Mouse (Mus musculus): ENCODE measurements around the gene Gpr155. TPM values are rescaled to one million over a fixed set of nuclear protein-coding genes. Genes with fewer than 3 reads are reported as not detected.

Gpr155 gene
- total RNA-seq, 2 experiments from 2014 or later, result 37.6 to 39.4 TPM

- DNase-seq (ENCODE audit: low spot score in 2 of 2), result no peak
Observed at GRCm38 (mm10) chr2:73389951-73390350, 3.6 kb upstream of the Gpr155 start.

DNA sequence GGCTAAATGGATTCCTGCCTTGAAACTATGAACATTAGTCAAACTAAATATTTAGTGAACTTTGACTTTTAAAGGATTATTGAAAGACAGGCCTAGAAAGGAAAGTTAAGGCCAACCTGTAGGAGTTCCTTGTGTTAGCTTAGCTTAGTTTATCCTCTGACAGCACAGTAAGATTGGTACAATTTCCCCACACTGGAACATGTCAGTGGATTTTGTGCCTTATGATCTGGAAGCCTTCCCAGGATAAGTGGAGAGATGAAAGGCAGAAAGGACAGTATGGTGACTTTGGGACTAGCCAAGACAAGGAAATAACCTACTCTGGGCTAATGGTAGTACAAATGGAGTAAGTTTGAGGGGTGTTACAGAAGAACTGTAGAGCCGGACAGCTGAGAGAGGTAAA lies 1.4 kb upstream of the Gpr155 start:
- DNase-seq (ENCODE audit: low spot score in 2 of 2), result no peak

- no peak for DNase-seq (ENCODE audit: low spot score in 2 of 2)
Observed at GRCm38 (mm10) chr2:73385641-73386355, 574 bp downstream of the Gpr155 start.

DNA sequence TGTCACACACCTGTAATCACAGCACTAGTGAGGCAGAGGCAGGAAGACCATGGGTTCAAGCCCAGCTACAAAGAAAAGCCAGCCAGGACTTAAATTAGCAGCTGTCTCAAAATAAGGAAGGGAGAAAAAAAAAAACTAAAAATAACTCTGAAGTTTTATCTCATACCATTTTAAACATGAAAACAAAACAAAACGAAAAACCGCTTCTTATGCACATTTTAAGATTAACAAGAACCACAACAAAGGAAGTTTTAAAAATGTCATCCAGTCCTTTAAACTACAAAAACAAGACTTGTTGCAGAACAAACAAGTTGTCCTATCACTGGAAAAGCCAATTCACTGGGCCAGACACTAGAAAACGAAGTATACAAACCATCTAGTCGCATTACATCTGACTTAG lies 1.2 kb downstream of the Gpr155 start:
- no peak for DNase-seq (ENCODE audit: low spot score in 2 of 2)

DNA sequence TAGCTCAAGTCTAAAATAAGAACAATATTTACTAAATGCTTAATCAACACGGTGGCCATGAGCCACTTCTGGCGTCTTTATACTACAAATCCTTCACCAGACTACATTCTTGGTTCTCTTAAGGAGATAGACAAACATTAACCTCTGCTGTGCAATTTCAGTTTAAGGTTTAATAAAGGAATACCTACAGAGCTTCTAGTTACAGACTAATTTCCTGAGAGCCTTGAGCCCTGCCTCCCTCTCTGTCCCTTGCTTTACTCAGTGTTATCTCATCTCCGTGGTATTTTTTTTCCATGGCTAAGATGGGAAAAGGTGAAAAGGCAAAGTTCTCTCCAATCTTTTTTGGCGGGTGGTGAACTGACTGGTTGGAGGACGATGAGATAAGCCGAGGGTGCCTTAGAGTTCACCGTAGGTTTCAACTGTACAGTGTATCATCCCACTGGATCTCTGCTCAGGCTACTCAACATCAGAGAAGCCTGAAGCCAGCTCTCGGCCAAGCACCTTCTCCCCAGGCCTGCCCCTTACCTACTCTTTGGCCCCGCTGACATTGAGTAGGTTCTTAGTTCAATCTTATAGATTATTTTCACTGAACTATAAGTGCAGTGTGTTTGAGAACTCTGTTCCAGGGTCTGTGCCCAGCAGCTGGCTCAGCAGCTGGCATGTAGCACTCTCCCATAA lies 5.9 kb downstream of the Gpr155 start:
- no peak for DNase-seq (ENCODE audit: low spot score in 2 of 2)

DNA sequence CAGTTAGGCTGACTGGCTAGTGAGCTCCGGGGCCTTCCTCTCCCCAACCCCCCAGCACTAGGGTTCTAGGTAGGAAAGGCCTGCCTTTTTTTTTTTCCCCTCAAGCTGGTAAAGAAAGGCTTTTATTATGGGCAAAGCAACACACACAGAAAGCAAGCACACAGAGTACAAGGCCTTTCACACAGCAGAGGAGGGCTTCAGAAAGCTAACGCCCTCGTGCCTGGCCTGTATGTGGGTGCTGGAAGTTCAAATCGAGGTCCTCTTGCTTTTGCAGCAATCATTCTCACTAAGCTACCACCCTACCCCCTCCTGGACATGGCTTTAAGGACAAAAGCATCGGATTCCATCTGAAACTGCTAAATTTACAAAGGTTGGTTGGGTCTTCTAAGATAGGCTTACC lies 6.7 kb downstream of the Gpr155 start:
- DNase-seq (ENCODE audit: low spot score in 2 of 2), result no peak

DNA sequence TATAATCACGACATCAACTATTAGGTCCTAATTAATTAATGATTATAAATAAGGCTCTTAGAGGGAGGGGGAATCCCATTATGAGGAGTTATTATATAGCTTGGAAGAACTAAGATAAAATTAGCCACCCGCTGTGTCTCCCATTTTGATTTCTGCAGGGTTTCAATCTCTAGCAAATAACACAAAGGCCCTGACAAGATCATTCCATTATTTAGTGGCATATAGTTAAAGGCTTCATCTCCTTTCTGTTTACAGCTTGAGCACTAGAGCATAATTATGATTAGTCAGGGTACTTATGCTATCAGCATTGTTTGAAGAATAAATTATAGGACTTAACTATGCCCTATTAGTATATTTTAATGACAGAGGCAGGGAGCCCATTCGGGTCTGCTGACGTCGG lies 8.0 kb downstream of the Gpr155 start:
- no peak for DNase-seq (ENCODE audit: low spot score in 2 of 2)

GRCm38 (mm10) chr2:73371530-73372335 lies 14.6 kb downstream of the Gpr155 start:
- DNase-seq (ENCODE audit: low spot score in 2 of 2), result no peak

GRCm38 (mm10) chr2:73363448-73363847 lies 22.9 kb downstream of the Gpr155 start:
- no peak for DNase-seq (ENCODE audit: low spot score in 2 of 2)

DNA sequence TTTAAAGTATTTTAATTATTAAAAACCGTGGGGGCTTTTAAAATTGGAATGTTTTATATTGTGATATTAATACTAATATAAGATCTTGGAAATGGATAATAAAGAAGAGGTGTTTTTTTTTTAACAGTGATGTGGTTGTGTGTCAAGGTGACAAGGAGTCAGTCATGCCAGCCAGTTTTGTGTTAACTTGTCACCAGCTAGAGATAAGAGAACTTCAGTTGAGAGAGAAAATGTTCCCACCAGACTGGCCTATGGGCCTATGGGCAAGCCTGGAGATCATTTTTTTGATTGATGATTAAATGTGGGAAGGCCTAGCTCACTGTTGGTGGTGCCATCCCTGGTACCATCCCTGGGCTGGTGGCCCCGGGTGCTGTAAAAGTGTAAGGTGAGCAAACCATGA lies 25.8 kb downstream of the Gpr155 start:
- no peak for DNase-seq (ENCODE audit: low spot score in 2 of 2)

DNA sequence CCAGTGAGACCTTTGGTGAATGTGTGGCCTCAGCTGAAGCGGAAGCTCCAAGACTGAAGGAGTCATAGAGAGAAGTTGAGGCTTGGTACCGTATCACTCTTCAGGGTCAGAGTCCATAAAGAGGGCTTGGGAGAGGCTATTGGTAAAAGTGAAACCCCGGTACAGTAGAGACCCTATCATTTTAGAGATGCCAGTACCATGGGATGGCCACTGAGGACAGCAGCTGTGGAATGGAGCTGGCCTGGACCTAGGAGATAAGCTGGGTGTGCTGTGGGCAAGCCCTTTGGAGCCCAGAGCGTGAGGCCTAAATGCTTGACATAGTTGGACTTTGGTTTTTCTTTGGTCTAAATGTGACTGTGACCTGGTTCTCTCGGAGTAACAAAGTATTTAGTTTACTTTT lies 26.4 kb downstream of the Gpr155 start:
- DNase-seq (ENCODE audit: low spot score in 2 of 2), result no peak

- no peak for DNase-seq (ENCODE audit: low spot score in 2 of 2)
Observed at GRCm38 (mm10) chr2:73357004-73357403, 29.4 kb downstream of the Gpr155 start.

- DNase-seq (ENCODE audit: low spot score in 2 of 2), result peak in 1 of 2 experiments; percentile 9
Observed at GRCm38 (mm10) chr2:73351927-73352374, 34.4 kb downstream of the Gpr155 start.

- DNase-seq (ENCODE audit: low spot score in 2 of 2), result no peak
Observed at GRCm38 (mm10) chr2:73351496-73351895, 34.9 kb downstream of the Gpr155 start.

DNA sequence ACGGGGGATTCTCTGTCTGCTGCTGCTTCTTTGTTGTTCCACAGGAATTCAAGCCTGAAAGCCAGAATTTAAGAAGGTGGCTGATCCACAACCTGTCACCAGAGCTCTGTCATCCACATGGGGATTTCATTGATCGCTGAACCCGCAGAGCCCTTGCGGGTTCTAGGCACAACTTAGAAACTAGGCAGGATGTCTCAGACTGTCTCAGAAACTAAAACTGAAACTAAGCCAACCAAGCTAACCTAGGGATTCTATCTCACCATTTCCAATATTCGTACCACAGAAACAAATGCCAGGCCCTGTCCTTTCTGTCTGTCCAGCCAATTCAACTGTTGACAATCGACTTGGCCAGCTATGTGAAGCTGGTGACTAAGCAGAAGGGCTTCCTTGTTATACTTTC lies 38.2 kb downstream of the Gpr155 start:
- no peak for DNase-seq (ENCODE audit: low spot score in 2 of 2)

DNA sequence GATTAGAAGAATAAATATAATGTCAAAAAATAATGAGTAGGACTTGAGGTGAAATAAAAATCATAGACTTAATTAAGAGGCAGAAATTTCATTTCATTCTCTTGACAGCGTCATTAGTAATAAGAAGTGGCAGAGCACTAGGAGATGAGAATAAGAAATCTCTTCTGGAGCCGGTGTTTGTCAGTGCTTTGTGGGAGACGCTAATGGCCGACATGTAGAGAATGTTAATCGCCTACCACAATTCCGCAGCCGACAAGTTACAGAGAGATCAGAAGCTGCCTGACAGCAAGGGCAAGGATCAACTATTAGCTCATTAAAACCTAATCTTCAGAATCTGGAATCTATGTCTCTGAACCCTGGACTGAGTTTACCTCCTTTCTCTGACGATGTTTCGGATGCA lies 38.6 kb downstream of the Gpr155 start:
- no peak for DNase-seq (ENCODE audit: low spot score in 2 of 2)

DNA sequence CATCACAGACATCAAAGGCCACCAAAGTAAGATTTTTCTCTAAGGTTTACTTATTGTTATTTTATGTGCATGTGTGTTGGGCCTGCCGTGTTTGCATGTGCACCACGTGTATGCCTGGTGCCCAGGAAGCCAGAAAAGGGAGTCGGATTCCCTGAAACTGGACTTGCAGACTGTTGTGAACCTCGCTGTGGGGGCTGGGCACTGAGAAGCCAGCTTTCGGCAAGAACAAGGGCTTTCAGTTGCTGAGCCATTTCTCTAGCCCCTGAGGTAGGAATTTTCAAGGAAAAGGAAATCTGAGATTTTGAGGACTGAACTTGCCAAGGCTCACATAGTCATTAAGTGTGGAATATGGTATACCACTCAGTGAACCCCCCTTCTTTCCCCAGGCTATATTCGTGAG lies 39.2 kb downstream of the Gpr155 start:
- no peak for DNase-seq (ENCODE audit: low spot score in 2 of 2)

DNA sequence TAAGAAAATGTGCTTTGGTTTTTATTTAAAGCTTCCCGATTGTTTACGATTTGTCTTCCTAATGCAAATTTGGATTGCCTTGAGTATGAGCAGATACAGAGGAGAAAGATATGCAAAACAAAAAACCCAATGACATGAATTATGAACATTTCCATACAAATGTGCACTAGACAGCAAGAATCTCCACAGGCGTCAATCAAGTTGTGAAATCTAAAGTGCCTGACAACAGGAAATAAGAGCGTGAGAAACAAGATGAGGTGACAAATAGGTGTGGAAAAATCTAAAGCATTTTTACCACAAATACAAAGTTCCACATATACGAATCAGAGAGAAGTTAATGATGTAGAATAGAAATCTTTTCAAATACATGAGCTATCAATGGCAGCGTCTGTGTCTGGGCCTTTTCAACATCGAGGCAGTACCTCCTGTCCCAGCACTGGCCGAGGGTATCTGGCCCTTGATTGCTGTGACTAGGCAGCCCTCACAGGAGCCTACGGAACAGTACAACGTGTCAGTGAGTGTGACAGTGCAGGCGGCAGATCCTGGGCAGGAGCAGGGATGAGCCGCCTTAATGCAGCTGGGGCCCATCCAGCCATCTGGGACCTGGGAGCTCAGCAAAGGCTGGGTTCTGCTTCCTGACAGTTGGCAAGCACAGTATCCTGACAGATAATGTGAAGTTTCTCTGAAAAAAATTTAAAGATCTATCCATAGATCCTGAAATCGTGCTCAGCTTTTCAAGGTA lies 39.9 kb downstream of the Gpr155 start:
- peak; percentile 38 to 48 for DNase-seq (ENCODE audit: low spot score in 2 of 2)

DNA sequence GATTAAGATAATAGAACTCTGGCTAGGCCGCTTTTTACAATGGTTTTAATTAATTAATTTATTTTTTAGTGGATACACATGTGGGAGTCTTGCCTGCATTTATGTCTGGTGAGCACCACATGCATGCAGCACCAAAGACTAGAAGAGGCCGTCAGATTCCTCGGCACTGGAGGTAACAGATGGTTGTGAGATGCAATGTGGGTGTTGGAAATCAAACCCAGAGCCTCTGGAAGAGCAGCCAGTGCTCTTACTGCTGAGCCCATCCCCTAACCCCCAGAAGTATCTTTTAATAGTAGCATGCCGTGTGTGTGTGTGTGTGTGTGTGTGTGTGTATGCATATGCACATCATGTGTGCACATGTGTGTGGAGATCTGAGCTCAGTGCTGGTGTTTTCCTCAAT lies 41.2 kb downstream of the Gpr155 start:
- peak in 1 of 2 experiments; percentile 20 for DNase-seq (ENCODE audit: low spot score in 2 of 2)

- DNase-seq (ENCODE audit: low spot score in 2 of 2), result no peak
Observed at GRCm38 (mm10) chr2:73343701-73344100, 42.7 kb downstream of the Gpr155 start.

DNA sequence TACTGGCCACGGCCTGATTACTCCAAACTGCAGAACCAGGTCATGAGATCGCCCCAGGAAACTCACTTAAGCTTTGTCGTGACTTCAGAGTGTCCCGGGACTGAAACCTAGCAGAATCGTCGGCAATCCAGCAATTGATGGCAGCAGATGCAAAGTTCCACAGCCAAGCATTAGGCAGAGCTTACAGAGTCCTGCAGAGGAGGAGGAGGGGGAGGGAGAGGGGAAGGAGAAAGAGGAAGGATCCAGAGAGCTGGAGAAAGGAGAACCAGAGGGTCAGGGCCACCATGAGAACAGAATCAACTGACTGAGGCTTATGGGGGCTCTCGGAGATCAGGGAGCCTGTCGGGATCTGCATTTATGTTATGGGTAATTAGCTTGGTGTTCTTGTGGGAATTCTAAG lies 48.0 kb downstream of the Gpr155 start:
- DNase-seq (ENCODE audit: low spot score in 2 of 2), result no peak
